Mouse (Mus musculus) yolk sac, embryonic 10.5 days (tissue): ENCODE data around the gene Tle3.

Experiments used
- DNase-seq: peaks from one replicate; pipeline ENCODE4 v3.0.0-alpha.2; 2017; ENCODE audit warnings: low spot score

Tle3 gene

DNA sequence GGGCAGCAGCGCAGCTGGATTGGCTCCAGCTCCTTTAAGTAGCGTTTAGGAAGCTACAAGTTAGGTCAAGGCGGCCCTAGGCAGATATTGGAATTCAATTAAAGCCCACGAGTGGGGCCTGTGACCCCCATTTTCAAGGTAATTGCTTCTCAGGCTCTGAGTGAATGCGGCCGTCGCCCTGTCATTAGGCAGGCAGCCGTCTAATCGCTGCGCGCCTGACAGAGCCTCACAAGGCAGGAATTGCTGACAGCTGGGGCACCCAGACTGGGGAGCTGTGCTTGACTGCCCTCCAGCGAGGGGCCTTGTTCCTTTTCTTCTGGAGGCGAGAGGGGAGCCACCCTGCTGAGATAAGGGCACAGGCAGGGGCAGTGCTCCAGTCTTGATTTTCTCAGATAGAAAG lies 24.3 kb downstream of the Tle3 start:
- no peak for DNase-seq

GRCm38 (mm10) chr9:61397130-61397529 lies 25.0 kb downstream of the Tle3 start:
- no peak for DNase-seq

DNA sequence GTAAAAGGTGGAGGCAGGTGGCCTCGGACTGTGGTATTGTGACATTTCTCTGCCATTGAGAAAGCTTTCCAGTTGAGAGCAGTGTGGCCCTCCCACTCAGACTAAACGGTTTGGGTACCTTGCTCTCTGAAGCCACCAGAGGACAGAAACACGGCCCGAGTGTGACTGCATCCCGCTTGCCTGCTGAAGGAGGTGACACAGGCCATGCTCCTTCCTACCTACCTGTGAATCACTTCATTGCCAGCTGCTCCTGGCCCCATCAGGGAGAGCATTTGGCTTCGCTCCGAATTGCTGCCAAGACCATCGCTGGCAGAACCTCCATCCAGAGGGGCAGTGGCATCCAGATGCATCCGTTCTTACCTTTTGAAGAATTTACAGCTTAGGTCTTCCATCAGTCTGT lies 26.0 kb downstream of the Tle3 start:
- no peak for DNase-seq

DNA sequence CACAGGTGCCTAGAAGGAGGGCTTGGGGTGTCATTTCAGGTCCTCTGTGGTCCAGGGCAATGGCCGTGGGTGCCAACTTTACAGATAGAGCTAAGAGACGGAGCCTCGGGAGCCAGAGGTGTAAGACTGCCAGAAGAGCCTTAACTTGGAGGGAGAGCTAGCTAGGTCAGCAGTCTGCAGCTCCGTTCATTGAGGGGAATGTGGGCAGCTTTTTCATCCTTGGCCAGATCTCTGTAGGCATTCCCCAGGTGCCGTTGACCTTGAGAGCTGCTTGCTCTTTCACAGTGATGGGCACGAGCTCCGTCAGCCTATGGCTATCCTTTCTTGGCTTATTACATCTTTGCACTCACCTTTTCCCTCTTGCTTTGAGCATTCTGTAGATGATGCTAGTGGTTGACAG lies 28.0 kb downstream of the Tle3 start:
- DNase-seq = no peak

GRCm38 (mm10) chr9:61401664-61402063 lies 29.5 kb downstream of the Tle3 start:
- no peak for DNase-seq

- DNase-seq = no peak
Measured at GRCm38 (mm10) chr9:61402268-61402667, 30.1 kb downstream of the Tle3 start.

DNA sequence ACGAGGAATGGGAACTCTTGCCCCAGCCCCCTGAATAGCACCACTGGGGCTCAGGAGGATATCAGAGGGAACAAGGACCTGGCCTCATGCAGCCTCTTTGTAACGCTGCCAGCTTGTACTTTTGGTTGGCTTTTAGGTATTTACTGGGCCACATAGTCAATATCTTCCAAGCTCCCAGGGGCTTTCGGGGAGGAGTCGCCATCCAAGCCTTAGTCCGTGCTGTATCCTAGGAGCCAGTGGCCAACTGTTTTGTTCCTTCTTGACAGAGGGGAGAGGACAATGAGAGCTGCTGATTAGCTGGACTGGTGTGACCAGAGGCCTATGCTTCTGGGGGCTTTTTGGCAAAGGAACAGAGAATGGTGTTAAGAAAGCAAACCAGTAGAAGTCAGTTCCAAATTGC lies 30.6 kb downstream of the Tle3 start:
- no peak for DNase-seq

- no peak for DNase-seq
Measured at GRCm38 (mm10) chr9:61403866-61404614, 31.9 kb downstream of the Tle3 start.

- no peak for DNase-seq
Measured at GRCm38 (mm10) chr9:61404615-61404980, 32.4 kb downstream of the Tle3 start.

- DNase-seq = no peak
Measured at GRCm38 (mm10) chr9:61404998-61405621, 32.9 kb downstream of the Tle3 start.

DNA sequence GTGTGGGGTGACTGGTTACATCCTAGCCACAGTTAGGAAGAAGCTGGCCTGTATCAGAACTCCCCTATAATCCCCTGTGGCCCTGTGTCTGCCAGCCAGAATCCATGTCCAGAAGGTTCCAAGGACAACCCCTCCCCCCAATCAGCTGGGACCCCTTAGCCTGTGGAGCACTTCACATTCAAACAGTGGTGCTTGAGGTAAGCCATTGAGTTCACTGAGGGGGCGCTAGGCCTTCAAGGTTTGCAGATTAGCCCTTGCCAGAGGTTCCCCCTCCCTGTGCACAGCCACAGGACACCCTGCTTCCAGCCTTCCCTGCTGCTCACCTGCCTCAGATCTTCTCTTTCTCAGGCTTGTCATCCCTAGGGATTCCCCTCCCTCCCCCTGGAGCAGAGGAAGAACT lies 34.2 kb downstream of the Tle3 start:
- DNase-seq = no peak

GRCm38 (mm10) chr9:61409046-61409445 lies 36.9 kb downstream of the Tle3 start:
- DNase-seq = no peak

GRCm38 (mm10) chr9:61413665-61414456 lies 41.7 kb downstream of the Tle3 start:
- no peak for DNase-seq

- no peak for DNase-seq
Measured at GRCm38 (mm10) chr9:61416571-61416970, 44.4 kb downstream of the Tle3 start.

DNA sequence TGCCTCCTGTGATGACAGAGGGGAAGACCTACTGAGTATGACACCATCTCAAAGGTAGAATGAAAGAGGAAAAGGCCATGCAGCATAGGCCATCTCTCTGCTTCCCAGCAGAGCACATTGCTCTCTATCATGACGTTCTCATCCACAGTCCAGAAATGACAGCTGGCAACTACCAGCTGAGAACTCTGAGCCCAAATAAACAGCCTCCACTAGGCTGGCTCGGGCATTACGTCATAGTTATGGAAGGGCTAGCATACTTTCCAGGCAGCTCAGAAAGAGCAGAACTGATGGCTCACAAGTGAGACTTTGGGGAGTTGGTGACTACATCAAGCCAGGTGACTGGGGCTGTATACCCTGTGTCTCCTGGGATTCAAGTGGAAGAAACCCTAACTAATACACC lies 49.5 kb downstream of the Tle3 start:
- DNase-seq = no peak

DNA sequence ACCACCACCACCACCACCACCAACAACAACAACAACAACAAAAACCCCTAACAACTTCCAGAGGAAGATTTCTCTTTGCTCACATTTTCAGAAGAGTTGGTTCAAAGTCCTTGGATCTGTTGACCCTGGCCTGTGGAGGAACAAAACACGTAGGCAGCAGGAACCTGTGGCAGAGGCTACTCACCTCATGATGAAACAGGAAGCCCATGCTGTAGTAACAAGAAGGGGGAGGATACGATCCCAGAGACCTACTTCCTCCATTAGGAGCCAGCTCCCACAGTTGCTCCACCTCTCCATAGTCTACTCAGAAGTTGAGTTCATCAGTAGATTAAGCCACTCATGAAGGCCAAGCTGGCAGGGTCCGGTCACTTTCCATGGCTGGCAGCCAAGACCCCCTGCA lies 52.1 kb downstream of the Tle3 start:
- no peak for DNase-seq

- no peak for DNase-seq
Measured at GRCm38 (mm10) chr9:61426493-61426892, 54.3 kb downstream of the Tle3 start.

- no peak for DNase-seq
Measured at GRCm38 (mm10) chr9:61427051-61427450, 54.9 kb downstream of the Tle3 start.

DNA sequence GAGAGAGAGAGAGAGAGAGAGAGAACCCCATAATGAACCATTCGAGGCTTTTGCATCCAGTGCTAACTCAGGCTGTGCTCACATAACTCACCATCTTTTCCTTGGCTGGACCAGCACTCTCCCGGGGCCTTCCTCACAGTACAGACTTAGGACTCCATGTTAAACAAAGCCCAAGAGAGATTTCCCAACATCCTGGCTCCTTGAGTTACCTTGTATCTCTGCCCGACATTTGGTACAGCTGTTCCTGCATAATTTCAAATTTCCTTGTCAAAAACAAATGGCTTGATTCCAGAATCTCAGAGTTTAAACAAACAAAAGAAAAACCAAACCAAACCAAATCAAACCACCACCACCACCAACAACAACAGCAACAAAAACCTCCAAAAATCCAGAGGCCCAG lies 55.7 kb downstream of the Tle3 start:
- DNase-seq = no peak

GRCm38 (mm10) chr9:61431830-61432229 lies 59.7 kb downstream of the Tle3 start:
- DNase-seq = no peak

GRCm38 (mm10) chr9:61433206-61433605 lies 61.0 kb downstream of the Tle3 start:
- DNase-seq = no peak

DNA sequence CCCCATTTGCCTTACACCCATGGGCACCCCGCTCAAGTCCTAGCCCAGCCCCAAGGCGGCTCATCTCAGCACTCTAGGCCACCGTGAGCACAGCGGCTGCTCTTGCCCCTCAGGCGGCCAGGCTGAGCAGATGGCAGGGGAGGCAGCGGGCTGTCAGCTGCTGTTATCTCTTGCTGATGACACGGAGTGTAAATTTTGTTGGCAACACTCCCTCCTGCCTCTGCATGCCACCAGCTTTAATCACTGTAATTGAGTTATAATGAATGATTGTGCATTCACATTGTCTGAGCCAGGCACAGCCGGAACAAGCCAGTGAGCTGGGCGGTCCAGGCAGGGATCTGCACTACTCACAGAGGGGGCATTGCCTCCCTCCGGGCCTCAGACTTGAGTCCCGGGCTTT lies 61.9 kb downstream of the Tle3 start:
- DNase-seq = no peak
